Mouse (Mus musculus) brain, embryonic 14.5 days (tissue): ENCODE measurements around the gene C2cd4a.

Experiments
- CTCF ChIP-seq: fragments of 200-500 bp; IDR thresholded peaks from 2 replicates; pipeline ENCODE4 v1.5.1; 2012; ENCODE audit warnings: inconsistent platforms, mild to moderate bottlenecking, moderate library complexity, borderline replicate concordance; ENCODE audit not compliant: insufficient read depth, insufficient read length; ENCODE audit errors: extremely low read depth
- POLR2A ChIP-seq: fragments of 200-500 bp; IDR thresholded peaks from 2 replicates; pipeline ENCODE4 v1.6.1; 2012; ENCODE audit warnings: mild to moderate bottlenecking, inconsistent platforms, borderline replicate concordance; ENCODE audit not compliant: poor library complexity, insufficient read depth, insufficient read length, severe bottlenecking; ENCODE audit errors: extremely low read depth

DNA sequence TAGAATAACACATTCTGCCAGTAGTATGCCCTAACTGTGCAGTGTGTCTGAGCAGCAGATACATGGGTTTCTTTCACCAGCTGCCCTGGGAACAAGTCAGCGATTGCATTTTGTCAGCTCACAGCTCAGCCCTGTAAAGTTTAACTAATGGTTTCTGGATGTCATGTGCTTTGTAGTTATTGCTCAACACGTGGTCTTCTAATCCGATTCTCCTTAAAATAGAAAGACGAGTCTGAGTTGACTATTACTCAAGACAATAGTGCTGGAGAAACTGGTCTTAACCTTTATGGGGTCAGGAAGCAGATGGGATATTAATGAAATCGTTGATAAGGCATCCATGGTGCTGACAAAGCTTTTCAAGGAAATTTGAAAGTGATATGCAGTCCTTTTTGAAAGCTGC is 10.7 kb upstream of the C2cd4a start:
- TF ChIP-seq CTCF (no peak), POLR2A (no peak)
